Mouse (Mus musculus) ES-E14 (cell line): ENCODE results near the gene Serbp1. TPM values are rescaled to one million over a fixed set of nuclear protein-coding genes. Genes with fewer than 3 reads are reported as not detected.

Experiments
- DNase-seq: peaks from one replicate; pipeline ENCODE4 v3.0.0-alpha.2; 2013; ENCODE audit warnings: low read depth, low spot score
- H3K27ac ChIP-seq: 2 replicates; pipeline ENCODE4 v1.5.1; 2012; ENCODE audit warnings: low read depth, mild to moderate bottlenecking, low read length, moderate library complexity, mixed read lengths; ENCODE audit not compliant: poor library complexity, insufficient read depth, severe bottlenecking
- H3K36me3 ChIP-seq: 2 replicates; pipeline ENCODE4 v1.6.1; 2012; ENCODE audit warnings: mild to moderate bottlenecking, low read length, moderate library complexity, mixed read lengths; ENCODE audit not compliant: control insufficient read depth, poor library complexity, insufficient read depth, severe bottlenecking
- H3K4me1 ChIP-seq, 2 experiments: fragments of 150-350 bp in 1 of 2; sonication (generic) in 1 of 2; 2 replicates each; pipeline ENCODE4 v1.6.1; 2012; ENCODE audit warnings: low read length in 2 of 2, mild to moderate bottlenecking in 1 of 2, mixed read lengths in 1 of 2; ENCODE audit not compliant: control insufficient read depth in 2 of 2, insufficient read depth in 2 of 2, poor library complexity in 1 of 2
- H3K4me3 ChIP-seq, 2 experiments: fragments of 150-350 bp in 1 of 2; sonication (generic) in 1 of 2; 2 replicates each; pipeline ENCODE4 v1.5.1; 2012; ENCODE audit warnings: low read length in 2 of 2, low read depth in 1 of 2, mild to moderate bottlenecking in 1 of 2, mixed read lengths in 1 of 2; ENCODE audit not compliant: insufficient read depth in 1 of 2, poor library complexity in 1 of 2, severe bottlenecking in 1 of 2
- H3K9ac ChIP-seq: 2 replicates; pipeline ENCODE4 v1.6.1; 2012; ENCODE audit warnings: low read depth, mild to moderate bottlenecking, low read length, mixed read lengths; ENCODE audit not compliant: poor library complexity, insufficient read depth, severe bottlenecking
- H3K9me3 ChIP-seq: fragments of 150-350 bp; sonication (generic); 2 replicates; pipeline ENCODE4 v1.6.1; 2012; ENCODE audit warnings: low read depth, mild to moderate bottlenecking, low read length; ENCODE audit not compliant: control insufficient read depth, insufficient read depth
- CHD2 ChIP-seq: IDR thresholded peaks from 2 replicates; pipeline ENCODE4 v1.6.1; 2014; ENCODE audit warnings: mild to moderate bottlenecking, low read depth, low read length, inconsistent platforms
- HCFC1 ChIP-seq: IDR thresholded peaks from 2 replicates; pipeline ENCODE4 v1.6.1; 2012; ENCODE audit warnings: low read length, inconsistent platforms, borderline replicate concordance; ENCODE audit not compliant: insufficient read depth
- MAFK ChIP-seq: IDR thresholded peaks from 2 replicates; pipeline ENCODE4 v1.6.1; 2014; ENCODE audit warnings: mild to moderate bottlenecking, low read depth, low read length, inconsistent platforms; ENCODE audit not compliant: insufficient read depth
- ZC3H11A ChIP-seq: IDR thresholded peaks from 2 replicates; pipeline ENCODE4 v1.6.1; 2012; ENCODE audit warnings: low read depth, mild to moderate bottlenecking, inconsistent platforms, low read length, borderline replicate concordance
- ZNF384 ChIP-seq: IDR thresholded peaks from 2 replicates; pipeline ENCODE4 v1.6.1; 2012; ENCODE audit warnings: low read depth, low read length, inconsistent platforms
- in situ Hi-C, 2 experiments: fragments of 600-800 bp; cut with MboI; formaldehyde crosslinking; loops; one replicate each; pipeline ENCODE4 v1.15.1; 2025; ENCODE audit warnings: low sequenced_read_pairs in 2 of 2, inconsistent platforms in 1 of 2; ENCODE audit not compliant: unreplicated experiment in 2 of 2
- total RNA-seq: library from RNA; depleted of rRNA; stranded (reverse); fragments of 300-350 nt; gene quantifications from 2 replicates; pipeline ENCODE4 v1.2.3, GENCODE M21; 2012; rRNA removed

Serbp1 gene
- total RNA-seq, 1 experiment = 1,032 TPM

DNA sequence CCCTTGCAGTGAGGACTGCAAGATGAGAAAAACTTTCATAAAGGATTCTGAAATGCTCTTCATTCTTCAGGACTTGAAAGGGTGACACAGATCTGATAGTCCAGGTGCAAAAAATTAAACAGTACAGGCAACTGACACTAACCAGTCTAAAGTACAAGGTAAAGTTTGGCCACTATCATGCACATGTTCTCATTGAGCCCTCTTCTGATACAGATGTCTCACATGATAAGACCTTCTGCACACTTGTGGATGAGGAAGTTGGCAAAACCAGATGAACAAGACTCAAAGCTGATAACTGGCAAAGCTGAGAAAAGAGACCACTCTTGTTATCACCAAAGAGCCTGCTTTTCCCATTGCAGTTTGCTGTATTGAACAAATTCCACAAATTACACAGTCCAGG is 100.0 kb downstream of the Serbp1 start:
- H3K9ac ChIP-seq = no peak overlapping the region
- no peaks in the 10 kb centered on the region for H3K9me3 ChIP-seq
- H3K27ac ChIP-seq = no peak overlapping the region
- DNase-seq = no peak
- H3K36me3 ChIP-seq = no peaks in the 10 kb centered on the region
- TF ChIP-seq CHD2 (no peak), HCFC1 (no peak), MAFK (no peak), ZNF384 (no peak), ZC3H11A (no peak)
- in situ Hi-C loops = no loop called here
- no peak overlapping the region for H3K4me3 ChIP-seq
- H3K4me1 ChIP-seq = no peaks in the 10 kb centered on the region

DNA sequence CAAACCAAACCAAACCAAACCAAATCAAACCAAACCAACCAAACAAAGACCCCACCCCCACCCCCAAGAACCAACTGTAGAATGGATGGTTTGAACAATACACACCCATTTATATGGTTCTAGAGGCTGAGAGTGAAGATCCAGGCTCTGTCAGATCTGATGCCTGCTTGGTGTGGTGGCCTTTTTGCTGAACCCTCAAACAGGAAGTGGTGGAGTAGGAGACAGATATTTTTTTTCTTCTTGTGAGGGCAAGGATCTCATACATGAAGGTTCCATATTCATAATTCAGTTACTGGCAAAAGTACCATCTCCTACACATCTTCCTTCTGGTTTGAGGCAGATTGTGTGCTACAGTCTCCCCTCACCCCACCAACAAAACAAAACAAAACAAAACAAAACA is 101.5 kb downstream of the Serbp1 start:
- no peak overlapping the region for H3K9ac ChIP-seq
- no peak overlapping the region for H3K4me3 ChIP-seq
- no peak for TF ChIP-seq ZC3H11A
- no peak for TF ChIP-seq ZNF384
- TF ChIP-seq CHD2 = no peak
- no peak for TF ChIP-seq MAFK
- no peak for TF ChIP-seq HCFC1
- H3K4me1 ChIP-seq = no peaks in the 10 kb centered on the region
- no peaks in the 10 kb centered on the region for H3K9me3 ChIP-seq
- H3K27ac ChIP-seq = no peak overlapping the region
- in situ Hi-C loops = no loop called here
- H3K36me3 ChIP-seq = no peaks in the 10 kb centered on the region
- DNase-seq = no peak

Other genes starting within 250 kb of the Serbp1 start
- 49.1 and 70.3 TPM in 2 replicates for gene Gadd45a, start 200.7 kb upstream of the Serbp1 start, total RNA-seq
- 0.58 and 0.85 TPM in 2 replicates for gene Il12rb2, start 138.0 kb downstream of the Serbp1 start, total RNA-seq